Mouse (Mus musculus) spleen, adult 2 months (tissue): ENCODE results near the gene Igf2bp3.

Experiments
- CTCF ChIP-seq: fragments of 200-500 bp; IDR thresholded peaks from 2 replicates; pipeline ENCODE4 v1.5.1; 2011; ENCODE audit warnings: mild to moderate bottlenecking, inconsistent platforms; ENCODE audit not compliant: insufficient read depth, insufficient read length, insufficient replicate concordance; ENCODE audit errors: extremely low read depth
- POLR2A ChIP-seq: fragments of 200-500 bp; IDR thresholded peaks from 2 replicates; pipeline ENCODE4 v1.6.1; 2011; ENCODE audit warnings: low read depth, low read length, inconsistent platforms

DNA sequence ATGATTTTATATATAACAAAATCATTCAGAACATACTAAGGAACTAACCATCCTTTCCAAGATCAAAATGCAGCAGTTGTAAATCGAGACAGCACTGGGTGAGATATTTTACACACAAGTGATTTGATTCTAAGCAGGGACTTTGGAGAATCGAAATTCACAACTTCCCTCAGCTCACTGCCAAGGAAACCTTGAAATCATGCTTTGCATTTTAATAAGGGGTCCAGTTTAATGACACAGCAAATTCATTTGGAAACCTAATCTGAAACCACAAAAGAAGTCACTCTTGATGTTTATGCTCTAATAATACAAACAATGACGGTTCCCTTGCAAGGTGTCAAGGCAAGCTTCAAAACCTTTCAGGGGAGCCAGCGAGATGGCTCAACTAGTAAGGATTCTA lies 47.4 kb downstream of the Igf2bp3 start:
- TF ChIP-seq POLR2A (no peak), CTCF (no peak)
